Mouse (Mus musculus): ENCODE measurements around the gene Ctdsp1.

GRCm38 (mm10) chr1:74435563-74435962 is 44.3 kb downstream of the Ctdsp1 start:
- TF ChIP-seq EP300 (optimal IDR thresholded peaks at IDR 0.05) (no peak), CTCF (IDR thresholded peaks at IDR 0.05; ENCODE audit: low read depth) (no peak)

Measured in stomach, postnatal 0 days (tissue).